Mouse (Mus musculus): ENCODE data around the gene Eml2. TPM values are rescaled to one million over a fixed set of nuclear protein-coding genes. Genes with fewer than 3 reads are reported as not detected.

Gene Eml2
- polyA plus RNA-seq, 1 experiment from 2014 or later = 2.0 TPM

DNA sequence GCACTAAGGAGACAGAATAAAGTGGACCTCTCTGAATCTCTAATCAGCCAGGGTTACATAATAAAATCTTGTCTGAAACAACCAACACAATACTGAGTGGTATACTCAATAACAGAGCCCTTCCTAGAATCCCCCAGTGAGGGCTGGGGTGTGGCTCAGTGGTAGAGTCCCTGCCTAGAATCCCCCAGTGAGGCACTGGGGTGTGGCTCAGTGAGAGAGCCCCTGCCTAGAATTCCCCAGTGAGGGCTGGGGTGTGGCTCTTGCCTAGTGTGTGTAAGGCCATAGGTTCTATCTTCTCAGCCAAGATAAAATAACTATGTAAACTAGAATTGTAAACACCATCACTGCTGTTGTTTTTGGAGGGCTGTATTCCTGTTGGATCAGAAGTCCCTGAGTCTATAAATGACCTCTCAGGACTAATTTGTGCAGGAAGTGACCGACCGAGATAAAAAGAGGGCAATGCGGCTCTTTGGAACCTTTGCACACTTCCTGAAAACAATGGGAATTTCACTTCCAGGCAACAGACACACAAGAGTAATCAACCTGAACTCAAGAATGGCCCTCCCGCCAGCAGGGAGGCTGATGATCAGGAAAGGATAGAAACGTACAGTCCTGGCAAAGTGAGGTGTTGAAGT is 34.9 kb downstream of the Eml2 start:
- Histone ChIP-seq H3K4me3 (ENCODE audit: low read depth, low read length) (no peak overlapping the region), H3K9me3 (ENCODE audit: control insufficient read depth, low read length) (no peaks in the 10 kb centered on the region; the same call in 1 of the 2 replicates), H3K27me3 (ENCODE audit: control insufficient read depth, insufficient read depth, low read length) (no peaks in the 10 kb centered on the region), H3K9ac (ENCODE audit: low read length) (no peak overlapping the region), H3K27ac (ENCODE audit: low read depth, low read length) (no peak overlapping the region), H3K4me2 (ENCODE audit: low read depth, low read length, severe bottlenecking) (no peak overlapping the region), H3K4me1 (replicated peaks; ENCODE audit: control insufficient read depth, insufficient read depth, low read length) (no peaks in the 10 kb centered on the region; the same call in 1 of the 2 replicates), H3K36me3 (ENCODE audit: control insufficient read depth, insufficient read depth, low read length) (no peaks in the 10 kb centered on the region)
- WGBS = 66% methylated on average over 5 of the region's 5 CpGs
- no peak for ATAC-seq (replicated peaks; ENCODE audit: low FRiP score)
- DNase-seq (ENCODE audit: low spot score) = no peak

DNA sequence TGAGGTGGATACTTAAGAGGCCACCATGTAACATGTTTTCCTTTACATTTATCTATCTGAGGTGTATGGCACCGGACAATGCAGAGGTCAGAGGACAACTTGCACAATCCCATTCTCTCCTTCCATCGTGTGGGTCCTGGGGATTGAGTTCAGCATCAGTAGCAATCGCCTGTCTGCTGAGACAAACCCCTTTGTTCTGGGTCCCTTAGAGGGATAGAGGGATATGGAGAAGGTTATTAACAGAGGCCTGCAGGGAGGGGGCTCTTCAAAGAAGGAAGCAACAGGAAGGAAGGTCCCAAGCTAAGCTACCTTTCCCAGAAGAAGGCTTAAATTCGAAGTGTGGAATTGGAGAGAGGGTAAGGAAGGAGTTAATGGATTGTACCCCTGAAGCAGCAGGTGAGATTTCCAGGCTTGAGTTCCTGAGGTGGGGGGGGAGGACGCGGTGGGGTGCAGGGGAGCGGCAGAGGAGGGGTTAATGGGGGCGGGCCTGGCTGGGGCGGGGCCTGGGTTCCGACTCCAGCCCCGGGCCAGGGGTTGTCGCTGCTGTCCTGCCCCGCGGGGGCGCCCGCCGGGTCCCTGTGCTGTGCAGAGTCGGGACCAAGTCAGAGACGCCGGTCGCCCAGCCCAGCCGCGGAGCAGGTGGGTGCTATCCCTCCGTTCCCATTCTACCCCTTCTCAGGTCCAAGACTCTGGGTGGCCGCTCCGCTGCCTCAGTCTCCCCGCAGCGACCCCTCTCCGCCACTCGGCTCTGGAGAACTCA is 36.0 kb downstream of the Eml2 start, which contains the start of gene Gpr4:
TSS of gene Gpr4 (plus strand) at position 543 of the 760 bp plus-strand sequence.
- H3K4me3 ChIP-seq (ENCODE audit: low read depth, low read length) = peak within 1 kb of the TSS; percentile 43
- whole genome bisulfite sequencing = 2% methylated on average over 29 of the region's 30 CpGs
- peak within 1 kb of the TSS; percentile 55 for H3K9ac ChIP-seq (ENCODE audit: low read length)
- ATAC-seq (replicated peaks; ENCODE audit: low FRiP score) = peak; percentile 82
- no peaks in the 10 kb centered on the region; the same call in 1 of the 2 replicates for H3K9me3 ChIP-seq (ENCODE audit: control insufficient read depth, low read length)
- no peaks in the 10 kb centered on the region; the same call in 1 of the 2 replicates for H3K4me1 ChIP-seq (replicated peaks; ENCODE audit: control insufficient read depth, insufficient read depth, low read length)
- peak; percentile 80 for DNase-seq (ENCODE audit: low spot score)
- no peaks in the 10 kb centered on the region for H3K27me3 ChIP-seq (ENCODE audit: control insufficient read depth, insufficient read depth, low read length)
- no peaks in the 10 kb centered on the region for H3K36me3 ChIP-seq (ENCODE audit: control insufficient read depth, insufficient read depth, low read length)
- peak within 1 kb of the TSS; percentile 77 for H3K4me2 ChIP-seq (ENCODE audit: low read depth, low read length, severe bottlenecking)
- H3K27ac ChIP-seq (ENCODE audit: low read depth, low read length) = no peak within 1 kb of the TSS

DNA sequence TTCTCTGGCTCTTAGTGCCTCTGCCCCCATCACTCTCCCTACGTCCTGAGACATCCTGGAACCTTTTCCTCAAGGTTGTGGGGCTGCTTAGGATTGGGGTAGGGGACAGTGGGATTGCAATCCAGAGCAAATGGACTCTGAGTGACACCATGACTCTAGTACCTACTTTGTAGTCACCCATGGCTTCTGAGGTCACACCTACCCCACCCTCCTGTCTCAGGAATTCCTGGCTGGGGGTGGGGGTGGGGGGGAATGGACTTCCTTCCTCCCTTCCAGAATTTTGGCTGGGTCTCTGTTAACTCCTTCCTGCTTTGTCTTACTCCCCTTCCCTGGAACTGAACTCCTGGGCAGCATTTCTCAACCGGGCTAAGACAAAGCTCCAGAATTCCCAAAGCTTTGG is 37.2 kb downstream of the Eml2 start:
- Histone ChIP-seq H3K9ac (ENCODE audit: low read length) (no peak overlapping the region), H3K27ac (ENCODE audit: low read depth, low read length) (no peak overlapping the region), H3K27me3 (ENCODE audit: control insufficient read depth, insufficient read depth, low read length) (no peaks in the 10 kb centered on the region), H3K4me2 (ENCODE audit: low read depth, low read length, severe bottlenecking) (no peak overlapping the region), H3K36me3 (ENCODE audit: control insufficient read depth, insufficient read depth, low read length) (no peaks in the 10 kb centered on the region), H3K4me3 (ENCODE audit: low read depth, low read length) (no peak overlapping the region), H3K4me1 (replicated peaks; ENCODE audit: control insufficient read depth, insufficient read depth, low read length) (no peaks in the 10 kb centered on the region; the same call in 1 of the 2 replicates), H3K9me3 (ENCODE audit: control insufficient read depth, low read length) (no peaks in the 10 kb centered on the region; the same call in 1 of the 2 replicates)
- ATAC-seq (replicated peaks; ENCODE audit: low FRiP score) (no peak), DNase-seq (ENCODE audit: low spot score) (no peak)
- 72% methylated on average over 2 of the region's 2 CpGs for WGBS

DNA sequence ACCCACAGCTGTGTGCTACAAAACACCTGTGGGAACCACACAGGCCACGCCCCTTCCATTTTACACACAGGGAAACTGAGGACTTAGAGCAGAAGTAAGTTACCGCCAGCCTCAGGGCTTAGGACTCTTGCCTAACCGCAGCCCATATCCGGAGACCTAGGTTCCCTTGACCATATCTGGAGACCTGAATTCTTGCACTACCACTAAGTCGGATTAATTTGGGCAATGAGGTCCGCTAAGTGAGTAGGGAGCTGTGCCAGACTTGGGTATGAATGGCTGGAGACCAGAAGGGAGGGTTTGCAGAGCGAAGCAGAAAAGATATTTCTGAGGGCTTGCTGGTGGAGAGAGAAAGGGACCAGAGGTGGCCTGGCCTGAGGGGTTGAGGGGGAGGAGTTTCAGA is 38.1 kb downstream of the Eml2 start:
- Histone ChIP-seq H3K4me1 (replicated peaks; ENCODE audit: control insufficient read depth, insufficient read depth, low read length) (no peaks in the 10 kb centered on the region; the same call in 1 of the 2 replicates), H3K9me3 (ENCODE audit: control insufficient read depth, low read length) (no peaks in the 10 kb centered on the region; the same call in 1 of the 2 replicates), H3K36me3 (ENCODE audit: control insufficient read depth, insufficient read depth, low read length) (no peaks in the 10 kb centered on the region), H3K4me3 (ENCODE audit: low read depth, low read length) (no peak overlapping the region), H3K9ac (ENCODE audit: low read length) (no peak overlapping the region), H3K4me2 (ENCODE audit: low read depth, low read length, severe bottlenecking) (no peak overlapping the region), H3K27ac (ENCODE audit: low read depth, low read length) (no peak overlapping the region), H3K27me3 (ENCODE audit: control insufficient read depth, insufficient read depth, low read length) (no peaks in the 10 kb centered on the region)
- 70% methylated on average over 7 of the region's 7 CpGs for WGBS
- ATAC-seq (replicated peaks; ENCODE audit: low FRiP score) (no peak), DNase-seq (ENCODE audit: low spot score) (no peak)

DNA sequence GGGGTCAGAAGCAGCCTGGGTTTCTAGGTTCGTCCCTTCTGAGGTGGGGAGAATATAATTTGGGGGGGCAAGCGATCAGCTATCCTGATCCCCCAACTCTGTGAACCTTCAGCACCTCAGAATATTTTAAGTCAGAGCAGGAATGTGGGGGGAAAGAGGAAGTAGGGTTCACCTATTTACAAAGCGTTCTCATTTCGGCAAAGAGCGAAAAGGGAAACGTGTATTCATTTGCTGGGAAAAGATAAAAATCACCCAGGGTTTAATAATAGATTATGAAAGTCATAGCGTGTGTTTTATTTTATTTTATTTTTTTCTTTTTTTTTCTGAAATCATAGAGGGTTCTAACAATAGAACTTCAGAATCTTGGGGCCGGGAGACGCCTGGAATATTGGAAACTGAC is 38.7 kb downstream of the Eml2 start:
- ATAC-seq (replicated peaks; ENCODE audit: low FRiP score) = no peak

DNA sequence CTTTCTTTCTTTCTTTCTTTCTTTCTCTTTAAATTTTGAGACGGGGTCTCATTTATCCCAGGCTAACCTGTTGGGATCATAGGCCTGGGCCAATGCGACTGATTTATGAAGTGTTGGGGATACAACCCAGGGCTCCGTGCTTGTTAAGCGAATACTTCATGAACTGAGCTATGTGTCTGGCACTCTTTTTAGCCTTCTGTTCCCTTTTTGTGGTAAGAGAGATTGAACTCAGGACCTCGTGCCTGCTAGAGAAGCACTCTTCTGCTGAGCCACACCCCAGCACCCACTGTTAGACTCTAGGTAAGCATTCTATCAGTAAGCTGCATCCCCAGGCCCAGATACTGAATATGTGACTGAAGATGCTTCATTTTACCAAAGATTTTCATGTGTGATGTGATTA is 41.3 kb downstream of the Eml2 start:
- Histone ChIP-seq H3K27me3 (ENCODE audit: control insufficient read depth, insufficient read depth, low read length) (no peaks in the 10 kb centered on the region), H3K4me3 (ENCODE audit: low read depth, low read length) (no peak overlapping the region), H3K36me3 (ENCODE audit: control insufficient read depth, insufficient read depth, low read length) (no peaks in the 10 kb centered on the region), H3K27ac (ENCODE audit: low read depth, low read length) (no peak overlapping the region), H3K9me3 (ENCODE audit: control insufficient read depth, low read length) (no peaks in the 10 kb centered on the region), H3K4me2 (ENCODE audit: low read depth, low read length, severe bottlenecking) (no peak overlapping the region), H3K4me1 (replicated peaks; ENCODE audit: control insufficient read depth, insufficient read depth, low read length) (no peaks in the 10 kb centered on the region; the same call in 1 of the 2 replicates), H3K9ac (ENCODE audit: low read length) (no peak overlapping the region)
- ATAC-seq (replicated peaks; ENCODE audit: low FRiP score) (no peak), DNase-seq (ENCODE audit: low spot score) (no peak)
- 71% methylated on average over 5 of the region's 5 CpGs for WGBS

More for the DNA sequence above, 38.7 kb downstream of the Eml2 start:
- Histone ChIP-seq H3K27me3 (ENCODE audit: control insufficient read depth, insufficient read depth, low read length) (no peaks in the 10 kb centered on the region), H3K4me1 (replicated peaks; ENCODE audit: control insufficient read depth, insufficient read depth, low read length) (no peaks in the 10 kb centered on the region; the same call in 1 of the 2 replicates), H3K4me2 (ENCODE audit: low read depth, low read length, severe bottlenecking) (no peak overlapping the region), H3K9me3 (ENCODE audit: control insufficient read depth, low read length) (no peaks in the 10 kb centered on the region; the same call in 1 of the 2 replicates), H3K9ac (ENCODE audit: low read length) (no peak overlapping the region), H3K4me3 (ENCODE audit: low read depth, low read length) (no peak overlapping the region), H3K36me3 (ENCODE audit: control insufficient read depth, insufficient read depth, low read length) (no peaks in the 10 kb centered on the region), H3K27ac (ENCODE audit: low read depth, low read length) (no peak overlapping the region)
- no peak for DNase-seq (ENCODE audit: low spot score)
- 76% methylated on average over 9 of the region's 9 CpGs for WGBS

DNA sequence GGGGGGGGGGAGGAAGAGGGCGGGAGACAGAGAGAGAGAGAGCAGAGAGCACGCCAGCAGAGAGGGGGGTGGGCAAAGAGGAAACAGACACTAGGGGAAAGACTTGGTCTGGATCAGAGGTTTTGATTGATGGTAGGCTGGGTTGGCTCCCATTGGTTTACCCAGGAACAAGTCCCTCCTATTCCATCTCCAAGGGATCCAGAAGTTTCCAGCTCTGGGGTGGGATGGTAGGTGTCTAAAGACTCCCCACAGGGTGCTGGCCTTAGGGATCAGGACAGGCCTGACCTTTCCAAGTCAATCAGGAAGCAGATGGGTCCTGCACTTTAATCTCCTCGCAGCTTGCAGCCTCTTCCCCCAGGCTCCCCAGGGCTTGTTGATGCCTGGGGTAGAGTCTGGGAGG is 41.7 kb downstream of the Eml2 start:
- no peak overlapping the region for H3K4me3 ChIP-seq (ENCODE audit: low read depth, low read length)
- WGBS = 10% methylated on average over 2 of the region's 3 CpGs
- ATAC-seq (replicated peaks; ENCODE audit: low FRiP score) (no peak), DNase-seq (ENCODE audit: low spot score) (no peak)
- H3K36me3 ChIP-seq (ENCODE audit: control insufficient read depth, insufficient read depth, low read length) = no peaks in the 10 kb centered on the region
- H3K9me3 ChIP-seq (ENCODE audit: control insufficient read depth, low read length) = no peaks in the 10 kb centered on the region
- H3K9ac ChIP-seq (ENCODE audit: low read length) = no peak overlapping the region
- no peak overlapping the region for H3K4me2 ChIP-seq (ENCODE audit: low read depth, low read length, severe bottlenecking)
- no peaks in the 10 kb centered on the region; the same call in 1 of the 2 replicates for H3K4me1 ChIP-seq (replicated peaks; ENCODE audit: control insufficient read depth, insufficient read depth, low read length)
- no peak overlapping the region for H3K27ac ChIP-seq (ENCODE audit: low read depth, low read length)
- no peaks in the 10 kb centered on the region for H3K27me3 ChIP-seq (ENCODE audit: control insufficient read depth, insufficient read depth, low read length)

DNA sequence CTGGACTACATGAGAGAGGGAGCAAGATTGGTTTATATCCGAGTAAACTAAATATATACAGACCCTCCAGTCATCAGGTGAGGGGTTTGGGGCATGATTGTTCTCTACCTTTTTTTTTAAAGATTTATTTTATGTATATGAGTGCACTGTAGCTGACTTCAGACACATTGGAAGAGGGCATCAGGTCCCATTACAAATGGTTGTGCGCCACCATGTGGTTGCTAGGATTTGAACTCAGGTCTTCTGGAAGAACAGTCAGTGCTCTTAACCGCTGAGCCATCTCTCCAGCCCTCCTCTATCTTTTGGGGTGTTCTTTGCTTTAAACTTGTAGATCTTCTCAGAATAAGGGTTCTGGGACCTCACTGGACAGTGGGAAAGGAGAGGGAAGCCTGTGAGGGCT is 43.8 kb downstream of the Eml2 start:
- no peaks in the 10 kb centered on the region for H3K27me3 ChIP-seq (ENCODE audit: control insufficient read depth, insufficient read depth, low read length)
- no peak overlapping the region for H3K4me3 ChIP-seq (ENCODE audit: low read depth, low read length)
- no peak overlapping the region for H3K27ac ChIP-seq (ENCODE audit: low read depth, low read length)
- no peak overlapping the region for H3K9ac ChIP-seq (ENCODE audit: low read length)
- no peak for DNase-seq (ENCODE audit: low spot score)
- H3K36me3 ChIP-seq (ENCODE audit: control insufficient read depth, insufficient read depth, low read length) = no peaks in the 10 kb centered on the region
- no peak overlapping the region for H3K4me2 ChIP-seq (ENCODE audit: low read depth, low read length, severe bottlenecking)
- 65% methylated on average over 3 of the region's 3 CpGs for WGBS
- H3K4me1 ChIP-seq (replicated peaks; ENCODE audit: control insufficient read depth, insufficient read depth, low read length) = no peaks in the 10 kb centered on the region
- no peaks in the 10 kb centered on the region for H3K9me3 ChIP-seq (ENCODE audit: control insufficient read depth, low read length)
- ATAC-seq (replicated peaks; ENCODE audit: low FRiP score) = no peak

Data from forebrain, embryonic 11.5 days (tissue).